Mouse (Mus musculus): ENCODE results near the gene Dnaaf3. TPM values are rescaled to one million over a fixed set of nuclear protein-coding genes. Genes with fewer than 3 reads are reported as not detected.

Dnaaf3 gene
- polyA plus RNA-seq, 1 experiment from 2014 or later: 0.57 TPM

DNA sequence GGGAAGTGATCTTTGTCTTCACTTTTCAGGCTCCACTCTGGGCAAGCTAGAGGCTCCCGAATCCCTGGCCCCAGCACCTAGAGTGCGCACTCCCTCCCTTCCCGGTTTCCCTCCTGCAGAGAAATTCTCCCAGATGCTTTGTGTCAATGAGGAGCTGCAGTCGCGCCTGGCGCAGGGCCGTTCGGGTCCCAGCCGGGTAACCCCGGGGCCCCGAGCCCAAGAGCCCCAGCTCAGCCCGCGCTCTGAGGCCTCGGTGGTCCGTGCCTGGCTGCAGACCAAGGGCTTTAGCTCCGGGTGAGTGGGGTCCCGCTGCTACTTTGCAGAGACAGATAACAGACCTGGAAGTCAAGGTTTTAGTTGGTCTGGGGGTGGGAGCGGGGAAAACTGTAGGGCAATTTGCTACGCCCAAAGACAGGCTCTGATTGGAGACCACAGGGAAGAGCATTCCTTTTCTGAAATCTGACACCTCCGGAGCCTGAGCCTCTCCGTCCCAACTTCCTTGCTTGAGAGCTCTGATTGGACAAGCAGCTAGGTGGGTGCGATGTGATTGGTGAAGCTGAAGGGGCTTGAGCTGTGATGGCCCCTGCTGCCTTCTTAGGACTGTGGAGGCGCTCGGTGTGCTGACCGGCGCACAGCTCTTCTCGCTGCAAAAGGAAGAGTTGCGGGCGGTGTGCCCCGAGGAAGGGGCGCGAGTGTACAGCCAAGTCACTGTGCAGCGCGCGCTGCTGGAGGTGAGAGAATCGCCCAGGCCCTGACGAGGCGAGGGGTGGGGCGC lies 54.0 kb downstream of the Dnaaf3 start:
- peaks cover 26% of the 10 kb centered on the region for H3K36me3 ChIP-seq (ENCODE audit: control insufficient read depth, insufficient read depth, low read length)
- H3K4me3 ChIP-seq (ENCODE audit: low read depth, low read length): peak overlapping the region; percentile 46
- ATAC-seq (replicated peaks; ENCODE audit: low FRiP score, low TSS enrichment, low read depth) (peak; percentile 96), DNase-seq (ENCODE audit: low spot score) (peak; percentile 89)
- peak overlapping the region; percentile 71 for H3K4me2 ChIP-seq (ENCODE audit: low read length)
- peaks cover 15% of the 10 kb centered on the region for H3K27me3 ChIP-seq (replicated peaks; ENCODE audit: control insufficient read depth, insufficient read depth, low read length)
- no peaks in the 10 kb centered on the region for H3K9me3 ChIP-seq (ENCODE audit: control insufficient read depth, low read length)
- H3K4me1 ChIP-seq (replicated peaks; ENCODE audit: control insufficient read depth, insufficient read depth, low read length): peaks cover 16% of the 10 kb centered on the region
- WGBS: under 1% methylated on average over 39 of the region's 39 CpGs
- H3K27ac ChIP-seq (ENCODE audit: low read depth): peak overlapping the region; percentile 95
- H3K9ac ChIP-seq (ENCODE audit: low read length): peak overlapping the region; percentile 59

DNA sequence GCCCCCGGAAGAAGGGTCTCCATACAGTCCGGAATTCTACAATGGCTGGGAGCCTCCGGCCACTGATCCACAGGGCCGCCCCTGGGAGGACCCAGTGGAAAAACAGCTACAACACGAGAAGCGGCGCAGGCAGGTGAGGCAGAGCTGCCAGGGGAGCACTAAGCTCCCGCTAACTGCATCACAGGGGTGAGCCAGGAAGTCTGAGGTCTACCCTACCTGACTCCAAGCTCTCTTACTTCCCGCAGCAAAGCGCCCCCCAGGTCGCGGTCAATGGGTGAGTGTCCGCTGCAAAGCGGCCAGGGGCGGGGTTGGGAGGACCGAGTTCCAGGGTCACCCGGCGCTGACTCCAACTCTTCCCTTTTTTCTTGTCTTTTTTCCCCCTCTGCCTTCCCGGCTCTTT lies 58.3 kb downstream of the Dnaaf3 start:
- no peak overlapping the region for H3K9ac ChIP-seq (ENCODE audit: low read length)
- 10% methylated on average over 18 of the region's 19 CpGs for WGBS
- H3K4me3 ChIP-seq (ENCODE audit: low read depth, low read length): no peak overlapping the region
- H3K9me3 ChIP-seq (ENCODE audit: control insufficient read depth, low read length): no peaks in the 10 kb centered on the region
- no peak overlapping the region for H3K27ac ChIP-seq (ENCODE audit: low read depth)
- no peak for DNase-seq (ENCODE audit: low spot score)
- peaks cover 35% of the 10 kb centered on the region for H3K27me3 ChIP-seq (replicated peaks; ENCODE audit: control insufficient read depth, insufficient read depth, low read length)
- H3K36me3 ChIP-seq (ENCODE audit: control insufficient read depth, insufficient read depth, low read length): no peaks in the 10 kb centered on the region
- no peak overlapping the region for H3K4me2 ChIP-seq (ENCODE audit: low read length)
- no peak for ATAC-seq (replicated peaks; ENCODE audit: low FRiP score, low TSS enrichment, low read depth)
- peaks cover 14% of the 10 kb centered on the region for H3K4me1 ChIP-seq (replicated peaks; ENCODE audit: control insufficient read depth, insufficient read depth, low read length)

Small RNAs within 50 kb of the gene (microRNA-seq; reads per million reads assigned to microRNA genes)
- gene Gm23577: not detected

Other genes starting within 250 kb of the Dnaaf3 start
- gene Ncr1, start 194.7 kb downstream of the Dnaaf3 start, polyA plus RNA-seq (2014; fragmentation: Nextera tagmentation; extraction: Ambion mirVana): not detected in 2 replicates
- gene Gp6, start 134.7 kb downstream of the Dnaaf3 start, polyA plus RNA-seq (2014; fragmentation: Nextera tagmentation; extraction: Ambion mirVana): 0.30 and 0.31 TPM in 2 replicates
- gene Rdh13, start 86.8 kb downstream of the Dnaaf3 start, polyA plus RNA-seq (2014; fragmentation: Nextera tagmentation; extraction: Ambion mirVana): 34.5 and 38.3 TPM in 2 replicates
- 1.7 and 5.2 TPM in 2 replicates for gene Eps8l1, start 71.8 kb downstream of the Dnaaf3 start, polyA plus RNA-seq (2014; fragmentation: Nextera tagmentation; extraction: Ambion mirVana)
- 53.4 and 58.7 TPM in 2 replicates for gene Ppp1r12c, start 30.8 kb downstream of the Dnaaf3 start, polyA plus RNA-seq (2014; fragmentation: Nextera tagmentation; extraction: Ambion mirVana)
- 18.6 and 21.1 TPM in 2 replicates for gene Tnnt1, start 16.1 kb downstream of the Dnaaf3 start, polyA plus RNA-seq (2014; fragmentation: Nextera tagmentation; extraction: Ambion mirVana)
- gene Tnni3, start 8.2 kb downstream of the Dnaaf3 start, polyA plus RNA-seq (2014; fragmentation: Nextera tagmentation; extraction: Ambion mirVana): 1.5 and 1.7 TPM in 2 replicates
- 5.6 and 6.7 TPM in 2 replicates for gene Syt5, start 15.1 kb upstream of the Dnaaf3 start, polyA plus RNA-seq (2014; fragmentation: Nextera tagmentation; extraction: Ambion mirVana)
- not detected in 2 replicates for gene Ptprh, start 71.6 kb upstream of the Dnaaf3 start, polyA plus RNA-seq (2014; fragmentation: Nextera tagmentation; extraction: Ambion mirVana)
- gene Tmem86b, start 99.0 kb upstream of the Dnaaf3 start, polyA plus RNA-seq (2014; fragmentation: Nextera tagmentation; extraction: Ambion mirVana): 2.5 and 3.8 TPM in 2 replicates
- 7.3 and 8.5 TPM in 2 replicates for gene Ppp6r1, start 126.6 kb upstream of the Dnaaf3 start, polyA plus RNA-seq (2014; fragmentation: Nextera tagmentation; extraction: Ambion mirVana)
- 102 and 105 TPM in 2 replicates for gene Hspbp1, start 152.6 kb upstream of the Dnaaf3 start, polyA plus RNA-seq (2014; fragmentation: Nextera tagmentation; extraction: Ambion mirVana)
- gene Brsk1, start 158.2 kb upstream of the Dnaaf3 start, polyA plus RNA-seq (2014; fragmentation: Nextera tagmentation; extraction: Ambion mirVana): 1.7 and 1.9 TPM in 2 replicates
- 0.66 and 0.85 TPM in 2 replicates for gene Tmem150b, start 192.8 kb upstream of the Dnaaf3 start, polyA plus RNA-seq (2014; fragmentation: Nextera tagmentation; extraction: Ambion mirVana)
- gene Kmt5c, start 207.7 kb upstream of the Dnaaf3 start, polyA plus RNA-seq (2014; fragmentation: Nextera tagmentation; extraction: Ambion mirVana): 63.6 and 66.9 TPM in 2 replicates
- gene Cox6b2, start 220.6 kb upstream of the Dnaaf3 start, polyA plus RNA-seq (2014; fragmentation: Nextera tagmentation; extraction: Ambion mirVana): 54.1 and 61.8 TPM in 2 replicates
- not detected in 2 replicates for gene Fam71e2, start 238.8 kb upstream of the Dnaaf3 start, polyA plus RNA-seq (2014; fragmentation: Nextera tagmentation; extraction: Ambion mirVana)

Measured in intestine, embryonic 14.5 days (tissue).